Mouse (Mus musculus): ENCODE results near the gene Fah. TPM values are rescaled to one million over a fixed set of nuclear protein-coding genes. Genes with fewer than 3 reads are reported as not detected.

The Fah gene
- 17.6 and 20.8 TPM in 2 replicates for total RNA-seq (2014; rRNA removed)
- 14.3 and 14.9 TPM in 2 replicates for polyA plus RNA-seq (2015; fragmentation: Nextera tagmentation; extraction: Ambion mirVana)

DNA sequence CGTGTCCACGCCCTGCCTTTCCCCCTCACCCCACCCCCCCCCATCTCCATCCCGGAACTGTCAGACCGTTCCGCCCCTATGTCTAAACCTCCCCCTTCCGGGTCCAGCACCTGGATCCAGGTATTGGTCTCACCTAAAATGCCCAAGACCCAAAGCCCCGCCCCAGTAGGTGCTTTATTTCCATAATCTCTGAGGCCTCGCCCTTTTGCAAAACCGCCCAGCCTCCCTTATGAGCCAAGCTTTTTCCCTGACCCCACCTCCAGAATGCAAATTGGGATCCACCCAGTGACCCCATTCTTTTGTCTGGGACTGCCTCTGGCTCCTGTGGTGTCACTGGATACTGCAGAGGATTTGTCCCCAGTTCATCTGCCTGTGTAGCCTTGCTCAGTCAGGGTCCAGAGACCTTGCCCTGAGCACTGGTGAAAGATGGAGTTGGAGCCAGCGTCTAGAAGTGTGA is at the start of gene Fah:
Gene Fah (minus strand): TSS at position 430 of the 457 bp plus-strand sequence.
- peak; percentile 25 for DNase-seq (ENCODE audit: low spot score)

DNA sequence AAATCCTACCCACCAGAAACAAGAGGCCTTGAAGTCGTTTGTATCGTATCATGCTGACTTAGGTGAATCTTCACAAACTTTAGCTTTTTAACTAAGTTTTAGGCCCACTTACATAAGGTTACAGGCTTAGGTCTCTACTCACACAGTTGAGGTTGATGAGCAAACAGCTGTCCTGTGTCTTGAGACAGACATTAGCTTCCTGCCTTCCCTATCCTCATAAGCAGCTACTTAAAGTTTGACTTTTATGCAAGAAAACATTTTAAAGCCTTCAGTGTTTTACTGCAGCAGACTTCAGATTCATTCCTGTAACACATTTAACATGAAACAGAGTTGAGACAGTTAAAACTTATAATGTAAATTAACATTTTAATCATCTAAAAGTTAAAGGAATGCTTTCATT is 46.2 kb upstream of the Fah start:
- no peak for TF ChIP-seq CTCF (IDR thresholded peaks at IDR 0.05; ENCODE audit: low read depth)
- H3K9me3 ChIP-seq (ENCODE audit: low read length): no peaks in the 10 kb centered on the region
- no peak overlapping the region for H3K4me2 ChIP-seq (ENCODE audit: low read depth, low read length)
- no peaks in the 10 kb centered on the region for H3K4me1 ChIP-seq (ENCODE audit: insufficient read depth, low read length)
- no peak overlapping the region for H3K27ac ChIP-seq
- H3K36me3 ChIP-seq (ENCODE audit: insufficient read depth, low read length): no peaks in the 10 kb centered on the region
- no peak overlapping the region for H3K4me3 ChIP-seq (ENCODE audit: low read length)
- no peaks in the 10 kb centered on the region for H3K27me3 ChIP-seq (ENCODE audit: insufficient read depth, low read length)
- 92% methylated on average over 2 of the region's 2 CpGs for WGBS
- H3K9ac ChIP-seq (replicated peaks; ENCODE audit: low read length): no peak overlapping the region
- ATAC-seq: no peak
- DNase-seq (ENCODE audit: low spot score): no peak

More for the DNA sequence above, at the start of gene Fah:
- WGBS: 2% methylated on average over 10 of the region's 10 CpGs
- Histone ChIP-seq H3K36me3 (ENCODE audit: insufficient read depth, low read length) (no peaks in the 10 kb centered on the region), H3K9ac (replicated peaks; ENCODE audit: low read length) (peak within 1 kb of the TSS; percentile 71), H3K4me1 (ENCODE audit: insufficient read depth, low read length) (no peaks in the 10 kb centered on the region), H3K4me3 (ENCODE audit: low read length) (peak within 1 kb of the TSS; percentile 57), H3K27me3 (ENCODE audit: insufficient read depth, low read length) (no peaks in the 10 kb centered on the region), H3K27ac (peak within 1 kb of the TSS; percentile 81), H3K4me2 (ENCODE audit: low read depth, low read length) (peak within 1 kb of the TSS; percentile 99), H3K9me3 (ENCODE audit: low read length) (no peaks in the 10 kb centered on the region)
- peak; percentile 57 for ATAC-seq
- no peak for TF ChIP-seq CTCF (IDR thresholded peaks at IDR 0.05; ENCODE audit: low read depth)

DNA sequence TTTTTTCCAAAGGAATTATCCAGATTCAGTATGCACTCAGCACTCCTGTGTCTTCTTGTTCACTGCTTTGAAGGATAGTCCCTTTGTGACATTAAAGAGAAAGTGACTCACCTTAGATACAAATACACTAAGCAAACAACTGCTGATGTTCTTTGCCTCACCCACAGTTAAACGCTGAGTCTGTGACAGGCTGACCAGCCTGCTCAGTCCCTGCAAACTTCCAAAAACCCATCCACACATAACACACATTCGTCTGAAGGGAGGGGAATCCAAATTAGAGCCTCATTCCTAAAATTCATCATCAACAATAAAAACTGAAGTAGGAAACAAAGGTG is 45.4 kb upstream of the Fah start:
- Histone ChIP-seq H3K4me3 (ENCODE audit: low read length) (no peak overlapping the region), H3K9ac (replicated peaks; ENCODE audit: low read length) (no peak overlapping the region), H3K4me2 (ENCODE audit: low read depth, low read length) (no peak overlapping the region), H3K27me3 (ENCODE audit: insufficient read depth, low read length) (no peaks in the 10 kb centered on the region), H3K4me1 (ENCODE audit: insufficient read depth, low read length) (no peaks in the 10 kb centered on the region), H3K9me3 (ENCODE audit: low read length) (no peaks in the 10 kb centered on the region), H3K27ac (no peak overlapping the region), H3K36me3 (ENCODE audit: insufficient read depth, low read length) (no peaks in the 10 kb centered on the region)
- DNase-seq (ENCODE audit: low spot score) (no peak), ATAC-seq (no peak)
- 90% methylated on average over 2 of the region's 2 CpGs for WGBS
- no peak for TF ChIP-seq CTCF (IDR thresholded peaks at IDR 0.05; ENCODE audit: low read depth)

DNA sequence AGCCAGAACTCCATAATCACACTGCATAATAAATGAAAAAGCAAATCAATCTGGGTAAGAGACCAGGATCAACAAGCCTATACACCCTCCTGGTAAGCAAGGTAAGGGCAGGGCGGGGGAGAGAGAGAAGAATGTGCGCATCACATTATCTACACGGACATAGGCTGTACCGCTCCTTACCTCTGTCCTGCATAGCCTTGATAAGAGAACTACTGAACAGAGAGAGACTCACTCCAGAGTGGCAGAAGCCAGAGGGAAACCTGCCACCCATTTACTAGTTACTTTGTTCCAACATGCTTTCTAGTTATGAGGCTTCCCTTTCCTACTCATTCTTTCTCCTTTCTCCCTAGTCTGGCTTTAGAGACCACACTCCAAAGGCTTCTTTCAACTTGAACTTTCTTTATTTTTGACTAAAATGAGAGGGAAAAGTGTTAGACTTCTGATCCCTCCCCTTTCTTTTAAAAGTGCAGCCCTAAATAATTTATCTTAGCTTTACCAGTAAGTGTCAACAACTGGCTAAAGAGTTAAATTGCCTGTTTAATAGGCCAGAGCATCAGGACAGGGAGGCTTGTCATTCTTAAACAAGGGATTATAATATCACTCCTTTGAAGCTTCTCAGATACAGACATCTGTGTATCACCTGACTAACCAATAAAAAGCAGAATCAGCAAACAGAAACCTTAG is 44.9 kb upstream of the Fah start:
- Histone ChIP-seq H3K27me3 (ENCODE audit: insufficient read depth, low read length) (no peaks in the 10 kb centered on the region), H3K4me3 (ENCODE audit: low read length) (no peak overlapping the region), H3K4me2 (ENCODE audit: low read depth, low read length) (no peak overlapping the region), H3K9ac (replicated peaks; ENCODE audit: low read length) (no peak overlapping the region), H3K4me1 (ENCODE audit: insufficient read depth, low read length) (no peaks in the 10 kb centered on the region), H3K27ac (no peak overlapping the region), H3K9me3 (ENCODE audit: low read length) (no peaks in the 10 kb centered on the region), H3K36me3 (ENCODE audit: insufficient read depth, low read length) (no peaks in the 10 kb centered on the region)
- 95% methylated on average over 4 of the region's 4 CpGs for WGBS
- DNase-seq (ENCODE audit: low spot score): no peak
- TF ChIP-seq CTCF (IDR thresholded peaks at IDR 0.05; ENCODE audit: low read depth): no peak
- ATAC-seq: no peak

DNA sequence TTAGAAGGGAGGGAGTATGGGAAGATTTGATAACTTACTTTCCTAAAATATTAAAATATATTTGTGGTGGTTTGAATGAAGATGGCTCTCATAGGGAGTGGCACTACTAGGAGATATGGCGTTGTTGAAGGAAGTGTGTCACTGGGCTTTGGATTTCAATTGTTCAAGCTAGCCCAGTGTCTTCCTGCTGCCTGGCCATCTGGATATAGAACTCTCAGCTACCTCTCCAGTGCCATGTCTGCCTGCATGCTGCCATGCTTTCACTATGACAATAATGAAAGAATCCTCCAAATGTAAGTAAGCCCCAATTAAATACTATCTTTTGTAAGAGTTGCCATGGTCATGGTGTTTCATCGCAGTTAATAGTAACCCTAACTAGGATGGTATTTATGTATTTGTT is 42.5 kb upstream of the Fah start:
- H3K9me3 ChIP-seq (ENCODE audit: low read length): no peaks in the 10 kb centered on the region
- H3K4me1 ChIP-seq (ENCODE audit: insufficient read depth, low read length): no peaks in the 10 kb centered on the region
- H3K9ac ChIP-seq (replicated peaks; ENCODE audit: low read length): no peak overlapping the region
- peak overlapping the region; percentile 32; the same call in 1 of the 2 replicates for H3K27ac ChIP-seq
- ATAC-seq (no peak), DNase-seq (ENCODE audit: low spot score) (no peak)
- no peaks in the 10 kb centered on the region for H3K27me3 ChIP-seq (ENCODE audit: insufficient read depth, low read length)
- no peak for TF ChIP-seq CTCF (IDR thresholded peaks at IDR 0.05; ENCODE audit: low read depth)
- H3K4me3 ChIP-seq (ENCODE audit: low read length): no peak overlapping the region
- WGBS: 81% methylated on average over 2 of the region's 2 CpGs
- H3K36me3 ChIP-seq (ENCODE audit: insufficient read depth, low read length): no peaks in the 10 kb centered on the region
- no peak overlapping the region for H3K4me2 ChIP-seq (ENCODE audit: low read depth, low read length)

DNA sequence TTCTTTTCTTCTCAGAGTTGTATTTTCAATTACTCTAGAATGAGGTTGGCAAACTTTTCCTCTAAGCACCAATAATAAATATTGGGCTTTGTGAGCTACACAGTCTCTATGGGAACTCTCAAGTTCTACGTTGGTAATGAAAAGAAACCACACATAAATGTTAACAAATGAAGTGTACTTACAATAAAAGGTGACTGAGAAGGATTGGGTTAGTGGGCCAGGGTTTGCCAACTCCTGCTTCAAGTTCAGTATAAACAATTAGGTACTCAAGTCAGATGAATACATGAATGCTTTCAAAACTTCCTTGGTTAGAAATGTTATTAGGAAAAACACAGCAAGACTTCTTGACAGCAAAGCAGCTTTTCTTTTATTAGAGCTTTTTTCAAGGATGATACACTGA is 39.7 kb upstream of the Fah start:
- Histone ChIP-seq H3K27me3 (ENCODE audit: insufficient read depth, low read length) (no peaks in the 10 kb centered on the region), H3K27ac (no peak overlapping the region), H3K36me3 (ENCODE audit: insufficient read depth, low read length) (no peaks in the 10 kb centered on the region), H3K4me2 (ENCODE audit: low read depth, low read length) (no peak overlapping the region), H3K9ac (replicated peaks; ENCODE audit: low read length) (no peak overlapping the region), H3K4me1 (ENCODE audit: insufficient read depth, low read length) (no peaks in the 10 kb centered on the region), H3K4me3 (ENCODE audit: low read length) (no peak overlapping the region), H3K9me3 (ENCODE audit: low read length) (no peaks in the 10 kb centered on the region)
- DNase-seq (ENCODE audit: low spot score) (no peak), ATAC-seq (no peak)
- no peak for TF ChIP-seq CTCF (IDR thresholded peaks at IDR 0.05; ENCODE audit: low read depth)
- 50% methylated on average over 1 of the region's 1 CpGs for WGBS

DNA sequence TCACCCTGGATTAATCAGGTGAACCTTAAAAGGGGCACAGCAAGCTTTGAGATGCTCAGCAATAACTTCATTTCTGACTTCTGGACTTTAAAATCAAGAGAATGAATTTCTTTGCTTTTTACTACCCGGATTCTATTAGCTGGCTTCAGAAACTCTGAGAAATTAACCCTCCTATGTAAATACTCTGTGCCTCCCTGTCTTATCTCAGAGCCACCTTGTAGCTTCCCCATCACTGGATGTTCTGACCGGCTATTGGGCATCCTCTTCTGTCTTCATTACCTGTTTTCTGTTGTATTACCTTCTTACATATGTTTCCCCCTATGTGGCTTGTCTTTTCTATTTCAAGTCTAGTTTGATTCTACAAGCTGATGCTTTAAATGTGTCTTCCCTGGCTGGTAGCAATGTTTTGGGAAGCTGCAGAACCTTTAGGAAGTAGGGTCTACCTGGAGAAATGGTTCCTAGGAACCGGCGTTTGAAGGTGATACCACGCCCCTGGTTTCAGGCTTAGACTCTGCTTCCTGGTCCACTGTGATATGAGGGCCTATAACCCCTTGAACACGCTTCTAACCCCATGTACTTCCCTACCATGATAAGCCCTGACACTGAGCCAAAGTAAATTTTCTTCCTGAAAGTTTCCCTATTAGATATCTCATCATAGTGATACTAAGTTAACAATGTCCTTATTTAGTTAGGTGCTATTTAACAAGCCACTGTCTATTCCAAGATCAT is 36.9 kb upstream of the Fah start:
- no peak for DNase-seq (ENCODE audit: low spot score)
- no peaks in the 10 kb centered on the region for H3K27me3 ChIP-seq (ENCODE audit: insufficient read depth, low read length)
- no peaks in the 10 kb centered on the region for H3K9me3 ChIP-seq (ENCODE audit: low read length)
- 95% methylated on average over 6 of the region's 6 CpGs for WGBS
- ATAC-seq: no peak
- no peak overlapping the region for H3K27ac ChIP-seq
- H3K4me1 ChIP-seq (ENCODE audit: insufficient read depth, low read length): no peaks in the 10 kb centered on the region
- TF ChIP-seq CTCF (IDR thresholded peaks at IDR 0.05; ENCODE audit: low read depth): no peak
- H3K4me2 ChIP-seq (ENCODE audit: low read depth, low read length): no peak overlapping the region
- H3K4me3 ChIP-seq (ENCODE audit: low read length): no peak overlapping the region
- no peaks in the 10 kb centered on the region for H3K36me3 ChIP-seq (ENCODE audit: insufficient read depth, low read length)
- H3K9ac ChIP-seq (replicated peaks; ENCODE audit: low read length): no peak overlapping the region

All from hindbrain, postnatal 0 days (tissue).